Mouse (Mus musculus): Measurements from ENCODE around the gene Glb1.

GRCm38 (mm10) chr9:114442225-114442624 lies 41.3 kb downstream of the Glb1 start:
- TF ChIP-seq CTCF (conservative IDR thresholded peaks at IDR 0.05; ENCODE audit: insufficient read depth, insufficient read length, low read depth, low read length) (no peak), POLR2A (IDR thresholded peaks at IDR 0.05; ENCODE audit: low read depth, low read length) (no peak)

Data from kidney, adult 2 months (tissue).